Mouse (Mus musculus) bone marrow, adult 2 months (tissue): ENCODE measurements around the gene Repin1. TPM values are rescaled to one million over a fixed set of nuclear protein-coding genes. Genes with fewer than 3 reads are reported as not detected.

Experiments
- H3K27ac ChIP-seq: fragments of 200-500 bp; 2 replicates; pipeline ENCODE4 v1.5.1; 2012; ENCODE audit warnings: low read depth, mild to moderate bottlenecking, control low read depth, inconsistent platforms, low read length; ENCODE audit not compliant: control insufficient read depth, poor library complexity, insufficient read depth
- H3K4me1 ChIP-seq: fragments of 200-500 bp; 2 replicates; pipeline ENCODE4 v1.6.1; 2011; ENCODE audit warnings: low read length; ENCODE audit not compliant: control insufficient read depth, insufficient read depth
- H3K4me3 ChIP-seq: fragments of 200-500 bp; replicated peaks from 2 replicates; pipeline ENCODE3; 2011; ENCODE audit warnings: mild to moderate bottlenecking, low read depth, low read length, control low read depth; ENCODE audit not compliant: control insufficient read depth
- CTCF ChIP-seq: fragments of 200-500 bp; IDR thresholded peaks from 2 replicates; pipeline ENCODE4 v1.5.1; 2011; ENCODE audit warnings: low read length, control low read depth; ENCODE audit not compliant: control insufficient read depth, insufficient read depth
- POLR2A ChIP-seq: fragments of 200-500 bp; IDR thresholded peaks from 2 replicates; pipeline ENCODE4 v1.6.1; 2011; ENCODE audit warnings: low read depth, mild to moderate bottlenecking, control low read depth, low read length, borderline replicate concordance; ENCODE audit not compliant: control insufficient read depth
- WGBS: fragments of 180-500 bp; shearing (Covaris S2); methylation state at CpG from one replicate; pipeline ENCODE4 v1.1.7; 2018; 5-methylcytosine and 5-hydroxymethylcytosine counted together
- polyA plus RNA-seq: library from polyadenylated mRNA; stranded (reverse); fragments of >200 nt; gene quantifications from 2 replicates; pipeline ENCODE4 v1.2.4, GENCODE M21; 2011; ENCODE audit warnings: low replicate concordance; ENCODE audit not compliant: missing spikeins, insufficient read depth, insufficient read length

The Repin1 gene
- polyA plus RNA-seq, 1 experiment: 5.5 TPM

GRCm38 (mm10) chr6:48626984-48627383 lies 33.3 kb downstream of the Repin1 start:
- no peak overlapping the region for H3K27ac ChIP-seq
- 2% methylated on average over 32 of the region's 32 CpGs for WGBS
- peak overlapping the region; percentile 11 for H3K4me3 ChIP-seq
- H3K4me1 ChIP-seq: no peaks in the 10 kb centered on the region
- TF ChIP-seq POLR2A (no peak), CTCF (no peak)

GRCm38 (mm10) chr6:48627511-48627924 lies 33.8 kb downstream of the Repin1 start:
- WGBS: 8% methylated on average over 7 of the region's 7 CpGs
- TF ChIP-seq POLR2A: no peak
- no peak for TF ChIP-seq CTCF

GRCm38 (mm10) chr6:48628377-48628776 lies 34.7 kb downstream of the Repin1 start:
- no peak overlapping the region for H3K4me3 ChIP-seq
- 55% methylated on average over 3 of the region's 3 CpGs for WGBS
- no peaks in the 10 kb centered on the region for H3K4me1 ChIP-seq
- H3K27ac ChIP-seq: no peak overlapping the region
- TF ChIP-seq CTCF (no peak), POLR2A (no peak)

More at GRCm38 (mm10) chr6:48627511-48627924, 33.8 kb downstream of the Repin1 start:
- Histone ChIP-seq H3K27ac (no peak overlapping the region), H3K4me3 (no peak overlapping the region), H3K4me1 (no peaks in the 10 kb centered on the region)

GRCm38 (mm10) chr6:48628808-48629660 lies 35.4 kb downstream of the Repin1 start:
- peak overlapping the region; percentile 7 for H3K4me3 ChIP-seq
- no peak overlapping the region for H3K27ac ChIP-seq
- no peaks in the 10 kb centered on the region for H3K4me1 ChIP-seq
- 4% methylated on average over 54 of the region's 54 CpGs for WGBS
- 0 out of 2 replicates have a peak, but pooled peaks have one; percentile 21 for TF ChIP-seq POLR2A
- TF ChIP-seq CTCF: no peak

GRCm38 (mm10) chr6:48629661-48630034 lies 36.0 kb downstream of the Repin1 start:
- no peak overlapping the region for H3K4me3 ChIP-seq
- TF ChIP-seq POLR2A (no peak), CTCF (no peak)
- H3K27ac ChIP-seq: no peak overlapping the region
- 20% methylated on average over 13 of the region's 13 CpGs for WGBS
- no peaks in the 10 kb centered on the region for H3K4me1 ChIP-seq

GRCm38 (mm10) chr6:48630831-48631230 lies 37.1 kb downstream of the Repin1 start:
- Histone ChIP-seq H3K4me1 (no peaks in the 10 kb centered on the region), H3K27ac (no peak overlapping the region), H3K4me3 (no peak overlapping the region)
- 79% methylated on average over 8 of the region's 8 CpGs for WGBS
- no peak for TF ChIP-seq POLR2A
- no peak for TF ChIP-seq CTCF

GRCm38 (mm10) chr6:48635105-48635504 lies 41.4 kb downstream of the Repin1 start:
- 63% methylated on average over 2 of the region's 2 CpGs for WGBS
- TF ChIP-seq POLR2A: no peak
- TF ChIP-seq CTCF: no peak

GRCm38 (mm10) chr6:48636515-48636914 lies 42.8 kb downstream of the Repin1 start:
- TF ChIP-seq POLR2A: no peak
- TF ChIP-seq CTCF: no peak
- Histone ChIP-seq H3K4me3 (no peak overlapping the region), H3K27ac (no peak overlapping the region), H3K4me1 (no peaks in the 10 kb centered on the region)
- 85% methylated on average over 6 of the region's 6 CpGs for WGBS

More at GRCm38 (mm10) chr6:48635105-48635504, 41.4 kb downstream of the Repin1 start:
- H3K4me1 ChIP-seq: no peaks in the 10 kb centered on the region
- no peak overlapping the region for H3K4me3 ChIP-seq
- no peak overlapping the region for H3K27ac ChIP-seq
